Mouse (Mus musculus) midbrain, embryonic 15.5 days (tissue): Measurements from ENCODE around the gene Haao. TPM values are rescaled to one million over a fixed set of nuclear protein-coding genes. Genes with fewer than 3 reads are reported as not detected.

Source experiments
- ATAC-seq: fragments of 200-750 bp; cut with Nextera tagmentation; replicated peaks from 2 replicates; pipeline ENCODE4 v1.8.0; 2017; ENCODE audit warnings: moderate TSS enrichment
- H3K27ac ChIP-seq: fragments of 300-500 bp; sonication (generic); 2 replicates; pipeline ENCODE4 v1.5.1; 2015; ENCODE audit warnings: mild to moderate bottlenecking, inconsistent platforms
- H3K27me3 ChIP-seq: fragments of 300-500 bp; sonication (generic); replicated peaks from 2 replicates; pipeline ENCODE4 v1.6.1; 2015; ENCODE audit warnings: inconsistent platforms
- H3K36me3 ChIP-seq: fragments of 300-500 bp; sonication (generic); replicated peaks from 2 replicates; pipeline ENCODE4 v1.6.1; 2015; ENCODE audit warnings: inconsistent platforms
- H3K4me1 ChIP-seq: fragments of 300-500 bp; sonication (generic); 2 replicates; pipeline ENCODE4 v1.6.1; 2015; ENCODE audit warnings: inconsistent platforms
- H3K4me2 ChIP-seq: fragments of 300-500 bp; sonication (generic); 2 replicates; pipeline ENCODE4 v1.6.1; 2015; ENCODE audit warnings: inconsistent platforms, mild to moderate bottlenecking, moderate library complexity
- H3K4me3 ChIP-seq: fragments of 300-500 bp; sonication (generic); 2 replicates; pipeline ENCODE4 v1.5.1; 2015; ENCODE audit warnings: mild to moderate bottlenecking, inconsistent platforms
- H3K9ac ChIP-seq: fragments of 300-500 bp; sonication (generic); 2 replicates; pipeline ENCODE4 v1.6.1; 2015; ENCODE audit warnings: mild to moderate bottlenecking, inconsistent platforms
- H3K9me3 ChIP-seq: fragments of 300-500 bp; sonication (generic); 2 replicates; pipeline ENCODE4 v1.6.1; 2016; ENCODE audit warnings: inconsistent platforms
- WGBS: fragments of 180-500 bp; shearing (Covaris S2); methylation state at CpG from one replicate; pipeline ENCODE4 v1.1.7; 2015; ENCODE audit warnings: mixed read lengths; 5-methylcytosine and 5-hydroxymethylcytosine counted together
- polyA plus RNA-seq: library from polyadenylated mRNA; unstranded; fragments of >200 nt; fragmentation: Nextera tagmentation; extraction: Ambion mirVana; gene quantifications from 2 replicates; pipeline ENCODE4 v1.2.1, GENCODE M21; 2015

The Haao gene
- polyA plus RNA-seq, 1 experiment from 2014 or later = not detected

DNA sequence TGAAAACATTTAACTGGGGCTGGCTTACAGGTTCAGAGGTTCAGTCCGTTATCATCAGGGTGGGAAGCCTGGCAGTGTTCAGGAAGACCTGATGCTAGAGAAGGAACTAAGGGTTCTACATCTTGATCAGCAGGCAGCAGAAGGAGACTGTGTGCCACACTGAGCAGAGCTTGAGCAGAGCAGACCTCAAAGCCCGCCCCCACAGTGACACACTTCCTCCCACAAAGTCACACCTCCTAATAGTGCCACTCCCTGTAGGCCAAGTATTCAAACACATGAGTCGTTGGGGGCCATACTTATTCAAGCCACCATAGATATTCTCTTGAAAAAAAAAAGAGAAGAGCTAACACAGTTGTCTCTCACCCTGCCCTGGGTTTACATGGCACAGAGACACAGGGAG is 25.9 kb downstream of the Haao start:
- Histone ChIP-seq H3K4me2 (no peak overlapping the region), H3K9me3 (no peaks in the 10 kb centered on the region), H3K4me3 (no peak overlapping the region), H3K27me3 (no peaks in the 10 kb centered on the region), H3K36me3 (no peaks in the 10 kb centered on the region), H3K9ac (no peak overlapping the region), H3K4me1 (peaks cover 11% of the 10 kb centered on the region), H3K27ac (no peak overlapping the region)
- WGBS = 88% methylated on average over 3 of the region's 3 CpGs
- ATAC-seq = no peak

DNA sequence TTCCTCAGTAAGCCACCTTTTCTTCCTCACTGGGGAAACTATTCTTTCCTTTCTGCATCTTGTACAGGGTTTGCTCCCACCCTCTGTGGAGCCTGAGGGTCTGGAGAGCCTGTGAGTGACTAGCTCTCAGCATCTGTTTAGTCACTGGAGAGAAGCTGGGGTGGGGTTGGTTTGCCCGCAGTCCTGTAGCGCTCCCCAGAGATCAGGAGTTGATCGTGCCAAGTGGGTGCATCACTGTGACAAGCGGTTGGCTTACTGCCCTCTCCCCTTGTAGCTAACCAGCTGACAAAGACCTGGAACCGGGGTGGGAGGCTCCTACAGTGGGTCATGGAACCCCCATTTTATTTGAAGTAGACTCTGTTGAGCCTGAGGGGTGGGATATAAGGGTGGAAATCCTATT is 27.1 kb downstream of the Haao start:
- Histone ChIP-seq H3K36me3 (no peaks in the 10 kb centered on the region), H3K9me3 (no peaks in the 10 kb centered on the region), H3K27ac (no peak overlapping the region), H3K27me3 (no peaks in the 10 kb centered on the region), H3K4me3 (no peak overlapping the region), H3K9ac (no peak overlapping the region), H3K4me1 (peaks cover 11% of the 10 kb centered on the region), H3K4me2 (no peak overlapping the region)
- WGBS = 41% methylated on average over 5 of the region's 5 CpGs
- no peak for ATAC-seq

DNA sequence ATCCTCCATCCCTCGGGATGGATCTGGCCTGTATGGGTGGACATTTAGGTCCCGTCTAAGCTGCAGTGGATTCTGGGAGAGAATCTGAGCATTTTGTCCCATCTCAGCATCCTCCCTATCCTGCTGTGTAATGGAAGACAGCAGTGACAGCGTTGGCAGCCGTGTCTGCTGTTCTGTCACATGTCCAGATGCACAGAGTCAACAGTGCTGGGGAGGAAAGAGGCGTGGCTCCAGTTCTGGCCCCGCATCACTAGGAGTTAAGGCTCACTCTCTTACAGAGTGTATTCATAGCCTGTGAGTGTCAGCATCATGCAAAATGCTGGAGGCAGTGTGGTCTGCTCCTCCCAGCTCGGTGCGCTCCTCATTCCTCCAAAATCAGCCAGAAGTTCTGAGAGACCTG is 28.3 kb downstream of the Haao start:
- H3K9ac ChIP-seq = no peak overlapping the region
- ATAC-seq = no peak
- WGBS = 78% methylated on average over 8 of the region's 8 CpGs

DNA sequence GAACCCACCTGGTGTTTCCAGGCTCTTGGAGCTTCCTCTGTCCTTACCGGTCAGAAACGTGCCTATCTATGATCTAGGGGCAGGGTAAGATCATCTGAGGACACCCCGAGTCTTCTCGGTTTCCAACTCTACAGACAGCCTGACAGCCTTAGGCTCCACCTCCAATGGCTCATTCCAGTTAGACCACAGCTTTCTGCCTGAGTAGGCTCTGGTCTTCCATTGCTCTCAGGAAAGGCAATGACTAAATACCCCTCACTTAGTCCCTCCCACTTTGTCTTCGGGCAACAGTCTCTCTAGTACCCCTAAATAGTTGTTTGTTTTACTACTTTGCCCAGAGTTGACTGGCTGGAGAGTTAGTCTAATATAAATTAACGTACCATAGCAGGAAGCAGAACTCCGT is 30.8 kb downstream of the Haao start:
- 86% methylated on average over 7 of the region's 7 CpGs for WGBS
- Histone ChIP-seq H3K4me2 (no peak overlapping the region), H3K27me3 (no peaks in the 10 kb centered on the region), H3K27ac (no peak overlapping the region), H3K4me1 (peaks cover 11% of the 10 kb centered on the region), H3K9ac (no peak overlapping the region), H3K9me3 (no peaks in the 10 kb centered on the region), H3K36me3 (no peaks in the 10 kb centered on the region), H3K4me3 (no peak overlapping the region)
- no peak for ATAC-seq

More for the DNA sequence above, 28.3 kb downstream of the Haao start:
- Histone ChIP-seq H3K9me3 (no peaks in the 10 kb centered on the region), H3K4me2 (no peak overlapping the region), H3K27me3 (no peaks in the 10 kb centered on the region), H3K4me1 (peaks cover 11% of the 10 kb centered on the region), H3K27ac (no peak overlapping the region), H3K36me3 (no peaks in the 10 kb centered on the region), H3K4me3 (no peak overlapping the region)

DNA sequence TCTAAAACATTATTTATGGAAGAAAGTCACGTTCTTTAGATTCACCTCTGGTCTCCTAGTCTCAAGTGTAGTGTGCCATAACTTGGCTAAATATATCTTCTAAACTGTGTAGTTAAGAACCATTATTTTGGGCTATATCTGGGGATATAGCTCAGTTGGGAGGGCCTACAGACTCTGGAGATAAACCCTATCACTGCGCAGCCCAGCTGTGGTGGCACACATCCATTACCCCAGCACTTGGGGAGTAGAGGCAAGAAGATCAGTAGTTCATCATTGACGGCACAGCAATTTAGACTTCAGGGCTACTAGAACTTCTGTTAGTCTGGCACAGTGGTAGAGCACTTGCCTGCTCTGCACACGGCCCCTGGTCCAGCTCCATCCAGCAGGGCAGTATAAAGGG is 34.7 kb downstream of the Haao start:
- no peaks in the 10 kb centered on the region for H3K4me1 ChIP-seq
- no peak for ATAC-seq
- 95% methylated on average over 4 of the region's 4 CpGs for WGBS
- H3K36me3 ChIP-seq = no peaks in the 10 kb centered on the region
- H3K4me3 ChIP-seq = no peak overlapping the region
- H3K27ac ChIP-seq = no peak overlapping the region
- no peaks in the 10 kb centered on the region for H3K27me3 ChIP-seq
- no peaks in the 10 kb centered on the region for H3K9me3 ChIP-seq
- H3K4me2 ChIP-seq = no peak overlapping the region
- no peak overlapping the region for H3K9ac ChIP-seq

DNA sequence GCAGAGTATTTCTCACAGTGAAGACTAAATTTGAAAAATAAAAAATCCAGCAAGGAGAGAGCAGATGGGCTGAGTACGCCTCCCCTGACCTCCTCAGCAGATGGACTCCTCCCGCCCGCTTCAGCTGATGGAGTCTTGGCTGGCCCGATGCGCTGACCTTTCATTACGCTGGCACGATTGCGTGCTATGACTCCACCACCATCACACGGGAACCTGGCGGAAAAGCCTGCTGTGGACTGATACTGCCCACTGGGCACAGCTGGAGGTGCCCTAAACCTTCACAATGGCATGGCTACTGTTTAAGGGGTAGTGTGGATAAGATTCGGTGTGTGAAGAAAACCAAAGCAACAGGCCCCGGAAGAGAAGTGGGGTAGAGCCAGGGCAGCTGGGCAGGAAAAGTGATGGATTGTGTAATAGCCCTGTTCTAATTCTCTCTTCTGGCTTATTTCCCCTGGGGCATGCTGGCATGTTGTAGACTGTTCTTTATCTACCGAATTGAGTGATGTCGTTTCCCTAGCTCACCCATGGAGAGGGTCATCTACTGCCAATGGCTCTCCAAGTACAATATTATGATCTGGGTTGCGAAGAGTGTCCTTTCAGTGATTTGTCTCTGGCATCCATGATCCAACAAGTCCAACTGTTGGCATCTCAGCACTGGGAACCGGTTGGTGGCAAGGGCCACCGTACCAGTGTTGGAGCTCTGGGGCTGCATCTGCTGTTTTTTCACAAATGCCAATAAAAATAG is 35.4 kb downstream of the Haao start:
- Histone ChIP-seq H3K27ac (no peak overlapping the region), H3K4me2 (no peak overlapping the region), H3K36me3 (no peaks in the 10 kb centered on the region), H3K4me1 (no peaks in the 10 kb centered on the region), H3K27me3 (no peaks in the 10 kb centered on the region), H3K4me3 (no peak overlapping the region), H3K9ac (no peak overlapping the region), H3K9me3 (no peaks in the 10 kb centered on the region)
- 89% methylated on average over 17 of the region's 17 CpGs for WGBS
- ATAC-seq = no peak

DNA sequence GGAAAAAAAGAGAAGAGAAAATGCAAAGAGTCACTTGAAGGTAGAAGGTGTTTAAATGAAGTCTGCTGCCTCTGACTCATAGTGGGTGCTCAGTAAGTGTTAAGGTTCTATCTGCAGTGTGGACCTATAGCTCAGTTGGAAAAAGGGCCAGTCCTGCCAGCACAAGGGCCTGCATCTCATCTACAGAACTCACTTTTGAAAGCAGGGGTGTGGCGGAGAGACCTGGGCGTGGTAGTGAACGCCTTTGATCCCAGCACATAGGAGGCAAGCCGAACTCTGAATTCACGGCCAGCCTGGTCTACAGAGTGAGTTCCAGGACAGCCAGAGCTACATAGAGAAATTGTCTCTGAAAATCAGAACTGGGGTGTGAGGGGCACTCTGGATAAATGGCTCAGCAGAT is 37.5 kb downstream of the Haao start:
- WGBS = 88% methylated on average over 5 of the region's 5 CpGs
- Histone ChIP-seq H3K4me1 (no peaks in the 10 kb centered on the region), H3K9me3 (no peaks in the 10 kb centered on the region)

DNA sequence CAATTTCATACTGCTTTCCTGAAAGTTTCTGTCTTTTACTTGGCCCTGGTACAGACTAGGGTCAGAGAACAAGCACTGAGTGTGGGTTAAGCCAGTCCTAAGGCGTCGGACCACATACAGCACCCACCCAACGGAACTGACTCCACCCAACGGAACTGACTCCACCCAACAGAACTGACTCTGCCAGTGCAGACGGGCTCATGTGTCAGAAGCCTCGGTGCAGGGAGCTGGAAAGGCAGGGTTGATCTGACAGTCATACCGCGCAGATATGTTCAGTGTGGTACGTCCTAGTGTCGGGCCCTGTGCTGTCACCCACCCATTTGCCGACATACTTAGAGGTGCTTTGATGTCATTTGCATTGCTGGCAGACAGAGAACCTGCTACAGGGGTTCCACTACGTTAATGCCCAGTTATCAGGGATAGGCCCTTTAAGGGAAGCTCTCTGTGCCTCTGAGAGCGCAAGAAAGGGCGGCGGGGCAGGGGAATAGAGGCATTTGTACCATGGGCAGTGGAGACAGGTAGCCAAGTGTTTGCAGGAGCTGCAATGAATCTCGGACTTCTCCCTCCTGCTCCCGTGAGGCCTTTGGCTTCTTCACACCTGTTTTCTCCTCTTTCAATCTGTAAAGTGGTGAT is 38.5 kb downstream of the Haao start:
- H3K27me3 ChIP-seq = no peaks in the 10 kb centered on the region
- WGBS = 94% methylated on average over 17 of the region's 17 CpGs
- H3K4me2 ChIP-seq = no peak overlapping the region
- no peak overlapping the region for H3K4me3 ChIP-seq
- H3K27ac ChIP-seq = no peak overlapping the region
- H3K36me3 ChIP-seq = no peaks in the 10 kb centered on the region
- ATAC-seq = no peak
- H3K9me3 ChIP-seq = no peaks in the 10 kb centered on the region
- 0 out of 2 replicates have a peak, but pooled peaks cover 1% of the 10 kb centered on the region for H3K4me1 ChIP-seq
- H3K9ac ChIP-seq = no peak overlapping the region

More for the DNA sequence above, 37.5 kb downstream of the Haao start:
- Histone ChIP-seq H3K4me2 (no peak overlapping the region), H3K36me3 (no peaks in the 10 kb centered on the region), H3K9ac (no peak overlapping the region), H3K4me3 (no peak overlapping the region), H3K27me3 (no peaks in the 10 kb centered on the region), H3K27ac (no peak overlapping the region)
- no peak for ATAC-seq

DNA sequence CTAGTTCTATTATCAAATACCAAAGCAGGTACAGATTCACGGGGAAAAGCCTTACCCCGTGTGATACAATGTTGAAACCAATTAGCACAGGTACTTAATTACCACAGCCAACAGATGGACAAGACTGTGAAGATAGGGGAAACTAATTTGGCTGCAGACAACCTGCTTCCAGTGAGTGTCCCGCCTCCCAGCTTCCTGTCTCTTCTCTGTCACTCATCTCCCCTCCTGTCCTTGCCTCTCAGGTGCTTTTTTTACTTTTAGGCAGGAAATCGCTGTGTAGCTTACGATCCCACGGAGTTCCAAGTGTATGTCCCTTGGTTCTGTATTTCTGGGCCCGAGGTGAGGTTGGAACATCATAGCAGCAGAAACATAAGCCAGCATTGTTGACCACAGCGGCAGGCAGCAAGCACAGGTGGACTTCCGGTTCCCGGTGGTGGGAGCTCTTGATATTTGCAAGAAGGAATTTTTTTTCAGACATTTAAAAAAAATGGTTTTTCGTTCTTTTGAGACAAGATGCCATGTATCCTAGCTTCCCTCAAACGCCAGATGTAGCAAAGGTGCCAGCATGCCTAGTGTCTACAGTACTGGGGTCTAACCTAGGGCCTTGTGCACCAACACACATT is 39.2 kb downstream of the Haao start:
- Histone ChIP-seq H3K4me1 (0 out of 2 replicates have a peak, but pooled peaks cover 6% of the 10 kb centered on the region), H3K4me3 (no peak overlapping the region), H3K27me3 (no peaks in the 10 kb centered on the region), H3K36me3 (no peaks in the 10 kb centered on the region), H3K9ac (no peak overlapping the region), H3K9me3 (no peaks in the 10 kb centered on the region), H3K27ac (no peak overlapping the region), H3K4me2 (no peak overlapping the region)
- 90% methylated on average over 12 of the region's 12 CpGs for WGBS
- no peak for ATAC-seq

DNA sequence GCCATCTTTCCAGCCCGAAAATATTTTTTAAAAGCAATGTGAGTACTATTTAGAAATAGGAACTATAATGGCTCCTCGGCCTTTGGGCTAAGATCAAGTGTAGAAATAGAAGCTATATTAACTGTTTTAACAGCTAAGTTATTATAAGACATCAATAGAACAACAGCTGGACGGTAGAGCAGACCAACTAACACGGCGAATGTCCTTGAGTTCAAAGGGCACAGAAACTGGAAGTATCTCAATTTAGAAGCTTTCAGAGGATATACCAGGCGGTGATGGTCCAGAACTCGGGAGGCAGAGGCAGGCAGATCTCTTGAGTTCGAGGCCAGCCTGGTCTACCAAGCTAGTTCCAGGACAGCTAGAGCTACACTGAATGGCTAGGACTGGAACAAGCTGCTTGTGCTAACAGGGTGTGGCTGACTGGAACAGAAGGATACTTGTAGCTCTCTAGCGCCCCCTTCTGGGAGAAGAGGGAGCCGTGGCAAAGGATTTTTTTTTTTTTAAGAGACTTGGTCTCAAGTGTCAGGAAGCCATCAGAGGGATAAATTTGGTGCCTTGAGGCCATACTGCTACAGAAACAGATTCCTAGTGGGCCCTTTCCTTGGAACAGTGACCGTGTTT is 39.9 kb downstream of the Haao start:
- Histone ChIP-seq H3K27me3 (no peaks in the 10 kb centered on the region), H3K9ac (no peak overlapping the region), H3K9me3 (no peaks in the 10 kb centered on the region), H3K4me2 (no peak overlapping the region), H3K4me3 (no peak overlapping the region), H3K27ac (no peak overlapping the region), H3K36me3 (no peaks in the 10 kb centered on the region), H3K4me1 (0 out of 2 replicates have a peak, but pooled peaks cover 6% of the 10 kb centered on the region)
- ATAC-seq = no peak
- 77% methylated on average over 11 of the region's 11 CpGs for WGBS

DNA sequence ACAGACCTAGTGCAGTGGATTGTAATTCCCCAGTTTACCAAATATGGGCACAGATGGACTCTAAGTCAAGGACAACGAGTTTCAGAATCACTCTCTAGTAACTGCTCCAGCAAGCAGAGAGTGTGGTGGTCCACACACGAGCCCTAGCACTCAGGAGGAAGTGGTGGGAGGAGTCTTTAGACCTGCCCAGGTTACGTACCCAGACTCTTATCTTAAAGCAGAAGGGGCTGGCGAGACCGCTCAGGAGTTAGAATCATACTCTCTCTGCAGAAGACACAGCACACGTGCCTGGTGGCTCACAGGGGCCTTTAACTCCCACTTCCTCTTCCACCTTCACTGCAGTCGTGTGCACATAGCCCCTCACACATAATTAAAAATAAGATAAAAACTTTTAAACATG is 40.4 kb downstream of the Haao start:
- Histone ChIP-seq H3K36me3 (no peaks in the 10 kb centered on the region), H3K4me2 (no peak overlapping the region), H3K9ac (no peak overlapping the region), H3K4me1 (0 out of 2 replicates have a peak, but pooled peaks cover 6% of the 10 kb centered on the region), H3K9me3 (no peaks in the 10 kb centered on the region), H3K27ac (no peak overlapping the region), H3K27me3 (no peaks in the 10 kb centered on the region), H3K4me3 (no peak overlapping the region)
- ATAC-seq = no peak
- WGBS = 86% methylated on average over 7 of the region's 7 CpGs

DNA sequence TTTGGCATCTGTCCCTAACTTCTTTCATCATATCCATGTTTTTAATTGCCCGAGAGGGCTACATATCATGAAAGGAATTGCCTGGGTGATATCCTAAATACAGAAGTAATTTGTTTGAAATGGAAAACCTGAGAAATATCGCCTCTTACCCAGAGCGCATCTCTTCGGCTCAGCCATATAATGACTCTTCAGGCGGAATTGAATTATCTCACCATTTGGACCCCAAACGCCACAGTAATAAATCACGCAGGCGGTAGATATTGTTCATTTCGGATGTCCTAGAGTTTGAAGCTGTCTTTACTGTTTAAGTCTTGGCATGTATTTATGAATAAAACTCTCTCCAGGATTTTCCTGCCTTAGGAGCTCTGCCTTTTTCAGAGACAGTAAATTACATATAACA is 42.7 kb downstream of the Haao start:
- Histone ChIP-seq H3K27ac (no peak overlapping the region), H3K9me3 (no peaks in the 10 kb centered on the region), H3K9ac (no peak overlapping the region), H3K4me2 (no peak overlapping the region), H3K4me3 (no peak overlapping the region), H3K27me3 (no peaks in the 10 kb centered on the region), H3K4me1 (0 out of 2 replicates have a peak, but pooled peaks cover 6% of the 10 kb centered on the region), H3K36me3 (no peaks in the 10 kb centered on the region)
- WGBS = 88% methylated on average over 9 of the region's 9 CpGs
- ATAC-seq = no peak
